Mouse (Mus musculus) granulocyte monocyte progenitor cell, adult 5-6 weeks (primary cell): ENCODE measurements around the gene Prss32. TPM values are rescaled to one million over a fixed set of nuclear protein-coding genes. Genes with fewer than 3 reads are reported as not detected.

Source experiments
- total RNA-seq, 2 experiments: library from RNA; stranded (forward) in 1 of 2; stranded (reverse) in 1 of 2; fragments of 200-712, 200-1000 nt in 1 of 2; fragments of >200 nt in 1 of 2; fragmentation: Nextera tagmentation in 1 of 2; gene quantifications; 2 replicates each; pipeline ENCODE4 v1.2.3; 2014 to 2017

Prss32 gene
- total RNA-seq, 2 experiments from 2014 or later = not detected

Other genes with a start within 250 kb of the Prss32 start
- 1.7 and 2.2 TPM in 2 replicates for gene Zfp13, start 244.4 kb upstream of the Prss32 start, total RNA-seq (2014; fragmentation: Nextera tagmentation)
- 0.46 and 0.56 TPM in 2 replicates for gene Zfp13, start 244.4 kb upstream of the Prss32 start, total RNA-seq (2017)
- gene Zscan10, start 243.0 kb upstream of the Prss32 start, total RNA-seq (2014; fragmentation: Nextera tagmentation) = not detected in 2 replicates
- gene Zscan10, start 243.0 kb upstream of the Prss32 start, total RNA-seq (2017) = not detected in 2 replicates
- not detected in 2 replicates for gene Mmp25, start 198.6 kb upstream of the Prss32 start, total RNA-seq (2014; fragmentation: Nextera tagmentation)
- gene Mmp25, start 198.6 kb upstream of the Prss32 start, total RNA-seq (2017) = 0.47 and 0.57 TPM in 2 replicates
- gene Bicdl2, start 183.3 kb upstream of the Prss32 start, total RNA-seq (2014; fragmentation: Nextera tagmentation) = not detected in 2 replicates
- gene Bicdl2, start 183.3 kb upstream of the Prss32 start, total RNA-seq (2017) = not detected in 2 replicates
- 48.9 and 51.5 TPM in 2 replicates for gene Hcfc1r1, start 170.3 kb upstream of the Prss32 start, total RNA-seq (2014; fragmentation: Nextera tagmentation)
- gene Hcfc1r1, start 170.3 kb upstream of the Prss32 start, total RNA-seq (2017) = 13.5 and 16.6 TPM in 2 replicates
- gene Thoc6, start 170.0 kb upstream of the Prss32 start, total RNA-seq (2014; fragmentation: Nextera tagmentation) = 49.8 and 50.2 TPM in 2 replicates
- 37.1 and 39.3 TPM in 2 replicates for gene Thoc6, start 170.0 kb upstream of the Prss32 start, total RNA-seq (2017)
- 5.1 and 7.8 TPM in 2 replicates for gene Tnfrsf12a, start 166.4 kb upstream of the Prss32 start, total RNA-seq (2014; fragmentation: Nextera tagmentation)
- gene Tnfrsf12a, start 166.4 kb upstream of the Prss32 start, total RNA-seq (2017) = 4.7 and 7.7 TPM in 2 replicates
- 0.67 TPM in 1 of 2 replicates, not detected in the other for gene Cldn6, start 164.6 kb upstream of the Prss32 start, total RNA-seq (2014; fragmentation: Nextera tagmentation)
- gene Cldn6, start 164.6 kb upstream of the Prss32 start, total RNA-seq (2017) = not detected in 2 replicates
- gene Cldn9, start 159.8 kb upstream of the Prss32 start, total RNA-seq (2014; fragmentation: Nextera tagmentation) = not detected in 2 replicates
- gene Cldn9, start 159.8 kb upstream of the Prss32 start, total RNA-seq (2017) = not detected in 2 replicates
- not detected in 2 replicates for gene 1520401A03Rik, start 121.1 kb upstream of the Prss32 start, total RNA-seq (2014; fragmentation: Nextera tagmentation)
- gene 1520401A03Rik, start 121.1 kb upstream of the Prss32 start, total RNA-seq (2017) = not detected in 2 replicates
- 63.7 and 86.7 TPM in 2 replicates for gene Pkmyt1, start 117.5 kb upstream of the Prss32 start, total RNA-seq (2014; fragmentation: Nextera tagmentation)
- gene Pkmyt1, start 117.5 kb upstream of the Prss32 start, total RNA-seq (2017) = 22.0 and 24.3 TPM in 2 replicates
- gene Paqr4, start 103.0 kb upstream of the Prss32 start, total RNA-seq (2014; fragmentation: Nextera tagmentation) = 0.69 and 2.4 TPM in 2 replicates
- 2.2 and 2.5 TPM in 2 replicates for gene Paqr4, start 103.0 kb upstream of the Prss32 start, total RNA-seq (2017)
- gene Kremen2, start 98.0 kb upstream of the Prss32 start, total RNA-seq (2014; fragmentation: Nextera tagmentation) = not detected in 2 replicates
- gene Kremen2, start 98.0 kb upstream of the Prss32 start, total RNA-seq (2017) = not detected in 2 replicates
- gene Flywch1, start 72.3 kb upstream of the Prss32 start, total RNA-seq (2014; fragmentation: Nextera tagmentation) = 10.3 and 17.5 TPM in 2 replicates
- 15.2 and 22.4 TPM in 2 replicates for gene Flywch1, start 72.3 kb upstream of the Prss32 start, total RNA-seq (2017)
- gene Flywch2, start 57.8 kb upstream of the Prss32 start, total RNA-seq (2014; fragmentation: Nextera tagmentation) = 0.80 and 7.2 TPM in 2 replicates
- gene Flywch2, start 57.8 kb upstream of the Prss32 start, total RNA-seq (2017) = 0.30 TPM in 1 of 2 replicates, not detected in the other
- 563 and 623 TPM in 2 replicates for gene Srrm2, start 53.3 kb upstream of the Prss32 start, total RNA-seq (2014; fragmentation: Nextera tagmentation)
- gene Srrm2, start 53.3 kb upstream of the Prss32 start, total RNA-seq (2017) = 126 TPM in 2 replicates
- gene Elob, start 14.7 kb upstream of the Prss32 start, total RNA-seq (2014; fragmentation: Nextera tagmentation) = 318 and 455 TPM in 2 replicates
- 124 and 129 TPM in 2 replicates for gene Elob, start 14.7 kb upstream of the Prss32 start, total RNA-seq (2017)
- not detected in 2 replicates for gene Prss33, start 7.8 kb upstream of the Prss32 start, total RNA-seq (2014; fragmentation: Nextera tagmentation)
- not detected in 2 replicates for gene Prss33, start 7.8 kb upstream of the Prss32 start, total RNA-seq (2017)
- gene Prss41, start 317 bp downstream of the Prss32 start, total RNA-seq (2014; fragmentation: Nextera tagmentation) = not detected in 2 replicates
- not detected in 2 replicates for gene Prss41, start 317 bp downstream of the Prss32 start, total RNA-seq (2017)
- not detected in 2 replicates for gene Prss21, start 24.2 kb downstream of the Prss32 start, total RNA-seq (2014; fragmentation: Nextera tagmentation)
- not detected in 2 replicates for gene Prss21, start 24.2 kb downstream of the Prss32 start, total RNA-seq (2017)
- not detected in 2 replicates for gene Dcpp1, start 37.0 kb downstream of the Prss32 start, total RNA-seq (2014; fragmentation: Nextera tagmentation)
- gene Dcpp1, start 37.0 kb downstream of the Prss32 start, total RNA-seq (2017) = not detected in 2 replicates
- not detected in 2 replicates for gene Dcpp2, start 37.0 kb downstream of the Prss32 start, total RNA-seq (2014; fragmentation: Nextera tagmentation)
- not detected in 2 replicates for gene Dcpp2, start 37.0 kb downstream of the Prss32 start, total RNA-seq (2017)
- gene Dcpp3, start 73.6 kb downstream of the Prss32 start, total RNA-seq (2014; fragmentation: Nextera tagmentation) = not detected in 2 replicates
- not detected in 2 replicates for gene Dcpp3, start 73.6 kb downstream of the Prss32 start, total RNA-seq (2017)
- not detected in 2 replicates for gene Sbp, start 97.8 kb downstream of the Prss32 start, total RNA-seq (2014; fragmentation: Nextera tagmentation)
- not detected in 2 replicates for gene Sbp, start 97.8 kb downstream of the Prss32 start, total RNA-seq (2017)
- gene Sbpl, start 111.4 kb downstream of the Prss32 start, total RNA-seq (2014; fragmentation: Nextera tagmentation) = not detected in 2 replicates
- gene Sbpl, start 111.4 kb downstream of the Prss32 start, total RNA-seq (2017) = not detected in 2 replicates
- gene Prss30, start 136.7 kb downstream of the Prss32 start, total RNA-seq (2014; fragmentation: Nextera tagmentation) = not detected in 2 replicates
- gene Prss30, start 136.7 kb downstream of the Prss32 start, total RNA-seq (2017) = not detected in 2 replicates
- gene Prss22, start 154.2 kb downstream of the Prss32 start, total RNA-seq (2014; fragmentation: Nextera tagmentation) = not detected in 2 replicates
- gene Prss22, start 154.2 kb downstream of the Prss32 start, total RNA-seq (2017) = not detected in 2 replicates
- gene Prss27, start 194.3 kb downstream of the Prss32 start, total RNA-seq (2014; fragmentation: Nextera tagmentation) = not detected in 2 replicates
- not detected in 2 replicates for gene Prss27, start 194.3 kb downstream of the Prss32 start, total RNA-seq (2017)
- 13.5 and 19.1 TPM in 2 replicates for gene Kctd5, start 229.6 kb downstream of the Prss32 start, total RNA-seq (2014; fragmentation: Nextera tagmentation)
- 19.7 and 20.1 TPM in 2 replicates for gene Kctd5, start 229.6 kb downstream of the Prss32 start, total RNA-seq (2017)